Mouse (Mus musculus) lung, embryonic 14.5 days (tissue): Measurements from ENCODE around the gene Sec24b. TPM values are rescaled to one million over a fixed set of nuclear protein-coding genes. Genes with fewer than 3 reads are reported as not detected.

ENCODE experiments used
- ATAC-seq: fragments of 200-750 bp; cut with Nextera tagmentation; 2 replicates; pipeline ENCODE4 v1.8.0; 2017; ENCODE audit warnings: mild to moderate bottlenecking, moderate TSS enrichment, moderate library complexity; ENCODE audit not compliant: insufficient read depth
- DNase-seq: peaks from one replicate; pipeline ENCODE4 v3.0.0-alpha.2; 2015
- H3K27ac ChIP-seq: fragments of 300-500 bp; sonication (generic); 2 replicates; pipeline ENCODE4 v1.5.1; 2014; ENCODE audit warnings: low read depth, mild to moderate bottlenecking, moderate library complexity
- H3K27me3 ChIP-seq: fragments of 300-500 bp; sonication (generic); 2 replicates; pipeline ENCODE4 v1.6.1; 2014; ENCODE audit warnings: low read length, control low read depth; ENCODE audit not compliant: insufficient read depth
- H3K36me3 ChIP-seq: fragments of 300-500 bp; sonication (generic); 2 replicates; pipeline ENCODE4 v1.6.1; 2014; ENCODE audit warnings: control low read depth; ENCODE audit not compliant: insufficient read depth
- H3K4me1 ChIP-seq: fragments of 300-500 bp; sonication (generic); 2 replicates; pipeline ENCODE4 v1.6.1; 2014; ENCODE audit warnings: antibody characterized with exemption, control low read depth; ENCODE audit not compliant: insufficient read depth
- H3K4me2 ChIP-seq: fragments of 300-500 bp; sonication (generic); 2 replicates; pipeline ENCODE4 v1.6.1; 2014; ENCODE audit warnings: mild to moderate bottlenecking
- H3K4me3 ChIP-seq: fragments of 300-500 bp; sonication (generic); 2 replicates; pipeline ENCODE4 v1.5.1; 2014; ENCODE audit warnings: low read depth, low read length
- H3K9ac ChIP-seq: fragments of 300-500 bp; sonication (generic); 2 replicates; pipeline ENCODE4 v1.6.1; 2014
- H3K9me3 ChIP-seq: fragments of 300-500 bp; sonication (generic); 2 replicates; pipeline ENCODE4 v1.6.1; 2016; ENCODE audit warnings: low read depth, low read length, control low read depth
- CTCF ChIP-seq: IDR thresholded peaks from 2 replicates; pipeline ENCODE4 v1.5.1; 2016; ENCODE audit warnings: antibody characterized with exemption, low read depth
- WGBS: fragments of 180-500 bp; shearing (Covaris S2); extraction: QIAGEN DNeasy Blood & Tissue Kit; methylation state at CpG from one replicate; pipeline ENCODE4 v1.1.7; 2014; 5-methylcytosine and 5-hydroxymethylcytosine counted together
- polyA plus RNA-seq: library from polyadenylated mRNA; unstranded; fragments of >200 nt; fragmentation: Nextera tagmentation; extraction: Ambion mirVana; gene quantifications from 2 replicates; pipeline ENCODE4 v1.2.1, GENCODE M21; 2014

Gene Sec24b
- polyA plus RNA-seq, 1 experiment from 2014 or later = 46.3 TPM

- ATAC-seq (no peak), DNase-seq (no peak)
- H3K9ac ChIP-seq = no peak overlapping the region
- no peaks in the 10 kb centered on the region for H3K27me3 ChIP-seq
- H3K27ac ChIP-seq = no peak overlapping the region
- no peak overlapping the region for H3K4me3 ChIP-seq
- H3K4me2 ChIP-seq = no peak overlapping the region
- no peak for TF ChIP-seq CTCF
- H3K9me3 ChIP-seq = no peaks in the 10 kb centered on the region
- no peaks in the 10 kb centered on the region for H3K36me3 ChIP-seq
- no peaks in the 10 kb centered on the region for H3K4me1 ChIP-seq
- 62% methylated on average over 4 of the region's 4 CpGs for WGBS
These were observed 117.5 kb downstream of the Sec24b start for GRCm38 (mm10) chr3:129943813-129944212.

GRCm38 (mm10) chr3:129941291-129941690, 120.1 kb downstream of the Sec24b start:
- no peak overlapping the region for H3K9ac ChIP-seq

GRCm38 (mm10) chr3:129940780-129941179, 120.6 kb downstream of the Sec24b start:
- WGBS = 98% methylated on average over 2 of the region's 2 CpGs

More at GRCm38 (mm10) chr3:129941291-129941690, 120.1 kb downstream of the Sec24b start:
- TF ChIP-seq CTCF = no peak
- Histone ChIP-seq H3K4me3 (no peak overlapping the region), H3K4me2 (no peak overlapping the region), H3K9me3 (no peaks in the 10 kb centered on the region), H3K27me3 (no peaks in the 10 kb centered on the region), H3K27ac (no peak overlapping the region), H3K4me1 (no peaks in the 10 kb centered on the region), H3K36me3 (no peaks in the 10 kb centered on the region)
- no peak for DNase-seq
- ATAC-seq = no peak
- WGBS = 90% methylated on average over 1 of the region's 1 CpGs

GRCm38 (mm10) chr3:129939058-129939457, 122.3 kb downstream of the Sec24b start:
- Histone ChIP-seq H3K4me2 (no peak overlapping the region), H3K4me1 (no peaks in the 10 kb centered on the region), H3K9ac (no peak overlapping the region), H3K9me3 (no peaks in the 10 kb centered on the region), H3K36me3 (no peaks in the 10 kb centered on the region), H3K27ac (no peak overlapping the region), H3K27me3 (no peaks in the 10 kb centered on the region), H3K4me3 (no peak overlapping the region)
- DNase-seq = no peak
- WGBS = 64% methylated on average over 7 of the region's 7 CpGs
- no peak for TF ChIP-seq CTCF
- no peak for ATAC-seq

More at GRCm38 (mm10) chr3:129940780-129941179, 120.6 kb downstream of the Sec24b start:
- no peaks in the 10 kb centered on the region for H3K4me1 ChIP-seq
- no peak for ATAC-seq
- H3K27ac ChIP-seq = no peak overlapping the region
- no peak overlapping the region for H3K9ac ChIP-seq
- DNase-seq = no peak
- no peak for TF ChIP-seq CTCF
- no peaks in the 10 kb centered on the region for H3K27me3 ChIP-seq
- no peaks in the 10 kb centered on the region for H3K9me3 ChIP-seq
- H3K4me3 ChIP-seq = no peak overlapping the region
- H3K36me3 ChIP-seq = no peaks in the 10 kb centered on the region
- H3K4me2 ChIP-seq = no peak overlapping the region

- WGBS = 37% methylated on average over 3 of the region's 3 CpGs
- Histone ChIP-seq H3K4me3 (no peak overlapping the region), H3K4me1 (no peaks in the 10 kb centered on the region), H3K27me3 (no peaks in the 10 kb centered on the region), H3K9ac (no peak overlapping the region), H3K27ac (no peak overlapping the region), H3K9me3 (no peaks in the 10 kb centered on the region), H3K4me2 (no peak overlapping the region), H3K36me3 (no peaks in the 10 kb centered on the region)
- no peak for DNase-seq
- no peak for ATAC-seq
- no peak for TF ChIP-seq CTCF
These were observed 123.5 kb downstream of the Sec24b start for GRCm38 (mm10) chr3:129937848-129938247.

- ATAC-seq = no peak
- TF ChIP-seq CTCF = no peak
- Histone ChIP-seq H3K27ac (no peak overlapping the region), H3K9me3 (no peaks in the 10 kb centered on the region), H3K4me1 (no peaks in the 10 kb centered on the region), H3K27me3 (no peaks in the 10 kb centered on the region), H3K9ac (no peak overlapping the region), H3K36me3 (no peaks in the 10 kb centered on the region), H3K4me2 (no peak overlapping the region), H3K4me3 (no peak overlapping the region)
- no peak for DNase-seq
- WGBS = 58% methylated on average over 9 of the region's 9 CpGs
These were observed 124.8 kb downstream of the Sec24b start for GRCm38 (mm10) chr3:129936561-129936960.

Other genes starting within 250 kb of the Sec24b start
- gene Rrh, start 239.0 kb downstream of the Sec24b start, polyA plus RNA-seq = 0.08 and 0.13 TPM in 2 replicates
- 44.8 and 45.2 TPM in 2 replicates for gene Gar1, start 230.2 kb downstream of the Sec24b start, polyA plus RNA-seq
- gene Cfi, start 225.7 kb downstream of the Sec24b start, polyA plus RNA-seq = 25.7 and 26.4 TPM in 2 replicates
- 36.4 and 38.2 TPM in 2 replicates for gene Pla2g12a, start 182.9 kb downstream of the Sec24b start, polyA plus RNA-seq
- gene Casp6, start 160.1 kb downstream of the Sec24b start, polyA plus RNA-seq = 73.2 and 79.8 TPM in 2 replicates
- gene Mcub, start 91.3 kb downstream of the Sec24b start, polyA plus RNA-seq = 2.3 and 2.9 TPM in 2 replicates
- 15.8 and 17.0 TPM in 2 replicates for gene Col25a1, start 69.9 kb upstream of the Sec24b start, polyA plus RNA-seq